Mouse (Mus musculus) mouse embryonic stem cell (cell line): ENCODE measurements around the gene Fam13c.

Experiments used
- in situ Hi-C, 2 experiments: fragments of 300-500 bp; cut with MboI; formaldehyde crosslinking; loops; 1 replicate in 1 of 2; 3 replicates in 1 of 2; pipeline ENCODE4 v1.14.3; 2019 to 2020; ENCODE audit warnings: low sequenced_read_pairs in 2 of 2, low pct_unique_long_range_greater_than_20kb in 1 of 2, mixed read lengths in 1 of 2; ENCODE audit not compliant: unreplicated experiment in 1 of 2

The Fam13c gene

GRCm38 (mm10) chr10:70449206-70449605 is 8.9 kb downstream of the Fam13c start:
- in situ Hi-C loops = no loop called here

GRCm38 (mm10) chr10:70455886-70456305 is 15.6 kb downstream of the Fam13c start:
- in situ Hi-C loops = no loop called here

- in situ Hi-C loops = no loop called here
These were observed 18.4 kb downstream of the Fam13c start for GRCm38 (mm10) chr10:70458574-70459263.

GRCm38 (mm10) chr10:70465638-70466037 is 25.4 kb downstream of the Fam13c start:
- in situ Hi-C loops = no loop called here

GRCm38 (mm10) chr10:70470836-70471235 is 30.6 kb downstream of the Fam13c start:
- in situ Hi-C loops = no loop called here

GRCm38 (mm10) chr10:70477741-70478145 is 37.5 kb downstream of the Fam13c start:
- in situ Hi-C loops = no loop called here

GRCm38 (mm10) chr10:70483736-70484135 is 43.5 kb downstream of the Fam13c start:
- in situ Hi-C loops = no loop called here

GRCm38 (mm10) chr10:70484568-70485286 is 44.4 kb downstream of the Fam13c start:
- in situ Hi-C loops = no loop called here

GRCm38 (mm10) chr10:70485287-70485612 is 45.0 kb downstream of the Fam13c start:
- in situ Hi-C loops = no loop called here

- in situ Hi-C loops = no loop called here
These were observed 46.4 kb downstream of the Fam13c start for GRCm38 (mm10) chr10:70486651-70487050.

GRCm38 (mm10) chr10:70493891-70494290 is 53.6 kb downstream of the Fam13c start:
- in situ Hi-C loops = no loop called here

- in situ Hi-C loops = no loop called here
These were observed 54.2 kb downstream of the Fam13c start for GRCm38 (mm10) chr10:70494441-70494840.

GRCm38 (mm10) chr10:70495106-70496104 is 55.1 kb downstream of the Fam13c start:
- in situ Hi-C loops = no loop called here

GRCm38 (mm10) chr10:70496938-70497337 is 56.7 kb downstream of the Fam13c start:
- in situ Hi-C loops = no loop called here

GRCm38 (mm10) chr10:70498328-70498727 is 58.0 kb downstream of the Fam13c start:
- in situ Hi-C loops = no loop called here

- in situ Hi-C loops = no loop called here
These were observed 59.0 kb downstream of the Fam13c start for GRCm38 (mm10) chr10:70499246-70499645.

- in situ Hi-C loops = no loop called here
These were observed 64.6 kb downstream of the Fam13c start for GRCm38 (mm10) chr10:70504871-70505270.

GRCm38 (mm10) chr10:70505395-70505794 is 65.1 kb downstream of the Fam13c start:
- in situ Hi-C loops = no loop called here

GRCm38 (mm10) chr10:70505842-70506241 is 65.6 kb downstream of the Fam13c start:
- in situ Hi-C loops = no loop called here
